Mouse (Mus musculus) forebrain, embryonic 11.5 days (tissue): ENCODE results near the gene Topbp1. TPM values are rescaled to one million over a fixed set of nuclear protein-coding genes. Genes with fewer than 3 reads are reported as not detected.

ENCODE experiments used
- ATAC-seq: fragments of 200-750 bp; cut with Nextera tagmentation; replicated peaks from 2 replicates; pipeline ENCODE4 v1.8.0; 2017; ENCODE audit warnings: moderate TSS enrichment; ENCODE audit not compliant: low FRiP score
- DNase-seq: peaks from one replicate; pipeline ENCODE4 v3.0.0-alpha.2; 2017; ENCODE audit warnings: low spot score
- H3K27ac ChIP-seq: fragments of 300-500 bp; sonication (generic); 2 replicates; pipeline ENCODE4 v1.5.1; 2014; ENCODE audit warnings: low read depth, low read length
- H3K27me3 ChIP-seq: fragments of 300-500 bp; sonication (generic); 2 replicates; pipeline ENCODE4 v1.6.1; 2014; ENCODE audit warnings: mild to moderate bottlenecking, low read length, mixed read lengths; ENCODE audit not compliant: control insufficient read depth, insufficient read depth
- H3K36me3 ChIP-seq: fragments of 300-500 bp; sonication (generic); 2 replicates; pipeline ENCODE4 v1.6.1; 2014; ENCODE audit warnings: mild to moderate bottlenecking, low read length, moderate library complexity, mixed read lengths; ENCODE audit not compliant: control insufficient read depth, insufficient read depth
- H3K4me1 ChIP-seq: fragments of 300-500 bp; sonication (generic); replicated peaks from 2 replicates; pipeline ENCODE4 v1.6.1; 2014; ENCODE audit warnings: low read length, mixed read lengths; ENCODE audit not compliant: control insufficient read depth, insufficient read depth
- H3K4me2 ChIP-seq: fragments of 300-500 bp; sonication (generic); 2 replicates; pipeline ENCODE4 v1.6.1; 2014; ENCODE audit warnings: low read depth, mild to moderate bottlenecking, low read length, moderate library complexity, mixed read lengths; ENCODE audit not compliant: severe bottlenecking
- H3K4me3 ChIP-seq: fragments of 300-500 bp; sonication (generic); 2 replicates; pipeline ENCODE4 v1.5.1; 2014; ENCODE audit warnings: low read depth, low read length
- H3K9ac ChIP-seq: fragments of 300-500 bp; sonication (generic); 2 replicates; pipeline ENCODE4 v1.6.1; 2014; ENCODE audit warnings: low read length
- H3K9me3 ChIP-seq: fragments of 300-500 bp; sonication (generic); 2 replicates; pipeline ENCODE4 v1.6.1; 2016; ENCODE audit warnings: low read length, mixed read lengths; ENCODE audit not compliant: control insufficient read depth
- WGBS: fragments of 180-500 bp; shearing (Covaris S2); extraction: QIAGEN DNeasy Blood & Tissue Kit; methylation state at CpG from one replicate; pipeline ENCODE4 v1.1.7; 2014; 5-methylcytosine and 5-hydroxymethylcytosine counted together
- polyA plus RNA-seq: library from polyadenylated mRNA; unstranded; fragments of >200 nt; fragmentation: Nextera tagmentation; extraction: Ambion mirVana; gene quantifications from 2 replicates; pipeline ENCODE4 v1.2.1, GENCODE M21; 2014

The Topbp1 gene
- polyA plus RNA-seq, 1 experiment from 2014 or later, result 119 TPM

DNA sequence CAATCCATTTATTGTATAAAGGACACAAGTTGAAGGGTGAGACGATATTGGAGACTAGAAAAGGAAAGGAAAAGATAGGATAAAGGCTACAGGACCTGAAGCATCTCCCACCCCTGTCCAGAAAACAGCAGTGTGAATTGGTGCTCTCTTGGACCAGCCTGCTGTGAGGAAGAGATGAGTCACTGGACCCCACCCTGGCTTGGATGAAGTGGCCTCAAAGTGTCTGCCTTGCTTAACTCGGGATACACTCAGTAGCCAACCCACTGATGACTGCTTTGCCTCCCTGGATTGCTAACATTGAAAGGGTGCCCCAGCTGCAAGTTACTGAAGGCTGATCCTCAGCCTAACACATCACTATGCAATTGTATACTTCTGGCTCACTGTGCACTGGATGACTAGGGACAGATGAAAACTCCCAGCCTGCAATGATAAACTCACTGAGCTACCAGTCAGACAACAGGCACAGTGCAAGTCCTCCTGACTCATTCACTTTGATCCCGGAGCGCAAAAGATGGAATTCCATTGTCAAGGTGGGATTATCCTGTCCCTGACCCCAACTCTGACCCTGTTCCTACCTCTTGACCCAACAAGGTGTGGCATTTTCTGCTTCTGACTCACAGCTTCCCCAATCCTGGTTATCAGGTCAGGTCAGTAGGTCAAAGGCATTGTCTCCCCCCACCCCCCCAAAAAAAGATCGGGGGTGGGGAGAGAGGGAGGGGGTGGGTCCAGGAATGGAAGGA is 67.4 kb downstream of the Topbp1 start:
- 72% methylated on average over 5 of the region's 5 CpGs for WGBS
- H3K9me3 ChIP-seq, result no peaks in the 10 kb centered on the region
- ATAC-seq (no peak), DNase-seq (no peak)
- H3K27me3 ChIP-seq, result no peaks in the 10 kb centered on the region
- no peaks in the 10 kb centered on the region for H3K4me1 ChIP-seq
- H3K4me2 ChIP-seq, result no peak overlapping the region
- H3K27ac ChIP-seq, result no peak overlapping the region
- H3K9ac ChIP-seq, result no peak overlapping the region
- no peak overlapping the region for H3K4me3 ChIP-seq
- no peaks in the 10 kb centered on the region; the same call in 1 of the 2 replicates for H3K36me3 ChIP-seq

DNA sequence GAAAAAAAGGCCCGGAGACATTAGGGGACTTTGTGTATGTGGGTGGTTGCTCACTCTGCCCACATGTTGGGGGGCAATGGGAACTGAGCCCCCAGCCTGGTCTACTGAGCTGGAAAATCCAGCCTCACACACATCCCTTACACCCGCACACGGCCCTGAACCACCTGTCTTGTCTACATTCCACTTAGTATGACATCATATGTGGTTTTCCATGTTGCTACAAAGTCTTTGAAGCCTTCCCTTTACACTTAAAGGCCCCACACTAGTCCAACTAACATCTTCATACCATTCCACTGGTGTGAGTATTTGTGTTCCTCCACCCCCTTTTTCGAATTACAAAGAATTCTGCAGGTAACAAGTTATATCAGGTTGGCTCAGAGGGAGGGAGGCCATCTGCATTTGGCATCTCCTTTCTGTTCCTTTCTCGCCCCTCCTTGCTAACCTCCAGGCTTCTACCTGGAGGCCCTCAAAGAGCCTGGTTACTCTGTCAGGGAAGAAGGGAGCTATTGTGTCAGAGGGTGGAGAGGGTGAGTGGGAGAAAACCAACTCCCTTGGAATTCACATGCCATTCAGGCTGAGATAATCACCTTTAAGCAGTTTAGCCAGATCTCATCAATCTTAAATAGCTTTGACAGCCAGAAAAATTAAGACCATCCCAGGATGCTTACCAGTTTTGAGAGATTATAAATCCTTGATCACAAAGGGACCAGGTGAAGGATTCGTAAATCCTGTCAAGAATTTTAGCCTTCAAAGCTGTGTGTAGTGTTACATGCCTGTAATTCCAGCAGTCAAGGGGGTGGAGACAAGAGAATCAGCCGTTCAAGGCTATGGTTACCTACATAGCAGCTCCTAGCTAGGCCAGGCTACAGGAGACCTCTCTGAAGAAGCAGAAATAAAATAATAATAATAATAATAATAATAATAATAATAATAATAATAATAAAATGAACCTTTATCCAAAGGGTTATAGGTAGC is 71.6 kb downstream of the Topbp1 start:
- no peaks in the 10 kb centered on the region for H3K27me3 ChIP-seq
- no peak for DNase-seq
- H3K4me3 ChIP-seq, result no peak overlapping the region
- H3K36me3 ChIP-seq, result no peaks in the 10 kb centered on the region; the same call in 1 of the 2 replicates
- no peak for ATAC-seq
- H3K4me1 ChIP-seq, result no peaks in the 10 kb centered on the region
- no peak overlapping the region for H3K27ac ChIP-seq
- H3K9ac ChIP-seq, result no peak overlapping the region
- no peaks in the 10 kb centered on the region for H3K9me3 ChIP-seq
- H3K4me2 ChIP-seq, result no peak overlapping the region
- WGBS, result 73% methylated on average over 7 of the region's 7 CpGs

DNA sequence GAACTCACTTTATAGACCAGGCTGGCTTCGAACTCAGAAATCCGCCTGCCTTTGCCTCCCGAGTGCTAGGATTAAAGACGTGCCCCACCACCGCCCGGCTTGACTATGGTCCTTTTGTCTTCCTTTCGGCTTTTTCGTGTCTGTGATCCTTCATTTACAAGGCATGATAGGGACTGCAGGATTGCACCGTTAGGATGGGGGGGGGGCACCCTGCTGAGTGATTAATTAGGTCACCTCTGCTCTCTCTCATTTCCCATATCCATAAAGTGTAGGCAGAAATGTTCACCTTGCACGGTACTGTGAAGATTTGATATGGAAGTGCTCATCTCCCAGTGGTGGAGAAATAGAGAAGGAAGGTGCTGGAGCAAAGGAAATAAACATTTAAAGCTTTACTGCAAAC is 73.7 kb downstream of the Topbp1 start:
- Histone ChIP-seq H3K27me3 (no peaks in the 10 kb centered on the region), H3K9ac (no peak overlapping the region), H3K4me3 (no peak overlapping the region), H3K4me1 (no peaks in the 10 kb centered on the region), H3K27ac (no peak overlapping the region), H3K36me3 (no peaks in the 10 kb centered on the region; the same call in 1 of the 2 replicates), H3K4me2 (no peak overlapping the region), H3K9me3 (no peaks in the 10 kb centered on the region)
- 40% methylated on average over 10 of the region's 10 CpGs for WGBS
- DNase-seq (no peak), ATAC-seq (no peak)

DNA sequence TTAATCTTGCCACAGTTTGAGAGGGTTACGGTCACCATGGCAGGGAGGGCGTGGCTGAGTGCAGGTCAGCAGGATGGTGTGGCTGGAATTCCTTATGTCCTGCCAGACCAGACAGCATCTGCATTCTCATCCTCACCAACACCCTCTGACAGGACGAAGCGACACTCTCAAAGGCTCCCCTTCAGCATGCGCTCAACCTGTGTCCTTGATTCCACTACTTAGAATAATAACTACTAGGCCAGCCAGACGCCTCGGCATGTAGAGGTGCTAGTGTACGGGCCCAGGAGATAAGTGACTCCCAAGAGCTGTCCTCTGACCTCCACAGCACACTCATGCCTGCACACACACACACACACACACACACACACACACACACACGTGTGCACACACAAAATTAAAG is 74.2 kb downstream of the Topbp1 start:
- Histone ChIP-seq H3K4me3 (no peak overlapping the region), H3K27me3 (no peaks in the 10 kb centered on the region), H3K9ac (no peak overlapping the region), H3K4me2 (no peak overlapping the region), H3K4me1 (no peaks in the 10 kb centered on the region), H3K36me3 (no peaks in the 10 kb centered on the region; the same call in 1 of the 2 replicates), H3K27ac (no peak overlapping the region), H3K9me3 (no peaks in the 10 kb centered on the region)
- no peak for DNase-seq
- 81% methylated on average over 9 of the region's 9 CpGs for WGBS
- no peak for ATAC-seq

DNA sequence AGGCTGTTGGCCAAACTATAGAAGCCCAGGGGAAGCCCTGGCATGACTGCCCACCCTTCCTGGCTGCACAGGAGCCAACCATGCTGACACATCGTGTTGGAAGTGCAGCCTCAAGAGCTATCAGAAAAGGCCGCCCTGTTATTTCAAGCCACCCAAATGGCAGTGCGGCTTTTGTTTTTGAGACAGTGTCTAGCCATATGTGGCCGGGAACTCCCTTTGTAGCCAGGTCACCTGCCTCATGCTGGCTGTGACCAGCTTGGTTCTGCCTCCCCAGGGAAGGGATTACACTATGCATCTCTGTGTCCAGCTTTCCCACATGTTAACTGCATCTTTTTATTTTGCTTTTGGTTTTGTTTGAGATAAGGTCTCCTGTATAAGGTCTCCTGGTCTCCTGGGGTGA is 75.6 kb downstream of the Topbp1 start:
- H3K4me1 ChIP-seq, result no peaks in the 10 kb centered on the region
- ATAC-seq (no peak), DNase-seq (no peak)
- WGBS, result 83% methylated on average over 4 of the region's 4 CpGs
- H3K9me3 ChIP-seq, result no peaks in the 10 kb centered on the region
- no peaks in the 10 kb centered on the region for H3K27me3 ChIP-seq
- H3K4me3 ChIP-seq, result no peak overlapping the region
- no peak overlapping the region for H3K4me2 ChIP-seq
- H3K36me3 ChIP-seq, result no peaks in the 10 kb centered on the region
- H3K9ac ChIP-seq, result no peak overlapping the region
- H3K27ac ChIP-seq, result no peak overlapping the region

DNA sequence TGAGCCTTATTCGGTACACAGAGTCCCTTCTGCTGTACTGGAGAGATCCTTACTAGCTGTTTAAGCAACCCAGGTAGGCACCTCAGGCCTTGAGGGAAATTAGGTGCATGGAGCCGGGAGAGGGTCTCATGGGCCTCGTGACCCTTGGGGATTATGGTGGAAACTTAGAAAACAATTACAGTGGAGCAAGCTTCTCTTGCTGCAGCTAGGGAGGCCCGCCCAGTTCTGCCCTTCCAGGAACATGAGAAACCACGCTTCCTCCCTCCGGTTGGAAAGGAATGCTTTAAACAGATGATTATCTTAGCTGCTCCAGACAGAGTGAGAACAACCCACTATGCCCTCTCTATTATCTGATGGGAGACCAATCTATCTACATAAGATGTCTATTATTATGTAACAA is 78.0 kb downstream of the Topbp1 start:
- H3K9me3 ChIP-seq, result no peaks in the 10 kb centered on the region
- 69% methylated on average over 6 of the region's 6 CpGs for WGBS
- H3K4me2 ChIP-seq, result no peak overlapping the region
- H3K36me3 ChIP-seq, result no peaks in the 10 kb centered on the region
- no peak overlapping the region for H3K4me3 ChIP-seq
- H3K27ac ChIP-seq, result no peak overlapping the region
- H3K4me1 ChIP-seq, result no peaks in the 10 kb centered on the region
- DNase-seq (no peak), ATAC-seq (no peak)
- H3K27me3 ChIP-seq, result no peaks in the 10 kb centered on the region
- H3K9ac ChIP-seq, result no peak overlapping the region

DNA sequence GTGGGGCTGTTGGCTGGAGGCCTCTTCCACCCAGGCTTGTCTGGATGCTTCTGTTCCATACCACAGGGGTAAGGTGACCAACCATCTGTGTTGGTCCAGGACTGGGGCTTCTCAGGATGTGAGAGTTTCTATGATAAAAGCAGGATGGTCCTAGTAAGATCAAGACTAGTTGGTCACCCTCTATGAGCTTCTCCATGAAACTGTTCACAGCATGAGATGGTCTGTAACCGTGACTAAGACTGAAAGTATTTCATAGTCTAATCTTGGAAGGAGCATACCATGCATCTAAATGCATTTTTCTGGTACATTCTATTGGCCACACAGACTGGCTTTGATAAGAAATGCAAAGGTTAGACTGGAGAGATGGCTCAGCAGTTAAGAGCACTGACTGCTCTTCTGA is 78.6 kb downstream of the Topbp1 start:
- Histone ChIP-seq H3K27me3 (no peaks in the 10 kb centered on the region), H3K4me3 (no peak overlapping the region), H3K9ac (no peak overlapping the region), H3K4me1 (no peaks in the 10 kb centered on the region), H3K9me3 (no peaks in the 10 kb centered on the region), H3K4me2 (no peak overlapping the region), H3K36me3 (no peaks in the 10 kb centered on the region), H3K27ac (no peak overlapping the region)
- ATAC-seq (no peak), DNase-seq (no peak)
- 97% methylated on average over 1 of the region's 1 CpGs for WGBS

DNA sequence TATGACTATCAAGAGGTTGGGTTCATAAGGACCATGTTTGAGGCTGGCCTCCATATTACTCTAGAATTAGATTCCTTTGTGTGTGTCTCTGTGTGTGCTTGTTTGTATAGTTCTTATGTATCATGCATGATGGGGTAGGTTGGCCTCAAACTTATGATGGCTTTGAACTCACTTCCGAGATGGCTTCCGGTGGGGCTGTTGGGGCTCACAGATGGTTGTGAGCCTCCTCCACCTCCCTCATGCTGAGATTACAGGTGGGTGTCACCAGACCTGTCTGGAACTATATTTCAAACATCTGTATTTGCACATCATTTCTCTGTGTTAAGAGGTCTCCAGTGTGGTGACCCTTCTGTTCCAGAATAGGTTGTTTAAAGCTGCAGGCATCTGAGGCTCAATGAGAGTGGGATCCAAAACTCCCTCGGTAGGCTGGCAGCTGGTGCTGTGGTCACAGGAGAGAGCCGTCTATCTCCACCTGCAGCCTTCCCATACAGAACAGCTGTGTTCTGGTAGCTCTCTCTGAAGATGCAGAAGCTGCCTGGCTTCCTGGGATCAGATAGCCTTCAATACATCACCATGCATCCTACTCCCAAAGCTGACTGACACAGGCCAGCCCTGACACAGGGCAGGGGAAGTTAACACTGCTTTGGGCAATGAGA is 79.3 kb downstream of the Topbp1 start:
- no peak overlapping the region for H3K9ac ChIP-seq
- H3K4me3 ChIP-seq, result no peak overlapping the region
- H3K36me3 ChIP-seq, result no peaks in the 10 kb centered on the region
- WGBS, result 91% methylated on average over 4 of the region's 4 CpGs
- no peak for DNase-seq
- H3K4me2 ChIP-seq, result no peak overlapping the region
- no peak overlapping the region for H3K27ac ChIP-seq
- ATAC-seq, result no peak
- no peaks in the 10 kb centered on the region for H3K4me1 ChIP-seq
- no peaks in the 10 kb centered on the region for H3K27me3 ChIP-seq
- H3K9me3 ChIP-seq, result no peaks in the 10 kb centered on the region
